Mouse (Mus musculus) erythroblast, embryonic 14.5 days (primary cell): ENCODE data around the gene Dop1b.

ENCODE experiments used
- GATA1 ChIP-seq: IDR thresholded peaks from 2 replicates; pipeline ENCODE4 v1.6.1; 2012; ENCODE audit warnings: low read length, inconsistent platforms, mixed read lengths
- TAL1 ChIP-seq: IDR thresholded peaks from 3 replicates; pipeline ENCODE4 v1.6.1; 2012; ENCODE audit warnings: low read length, inconsistent platforms, mixed read lengths

GRCm38 (mm10) chr16:93819325-93819696, 107.6 kb downstream of the Dop1b start:
- no peak for TF ChIP-seq GATA1
- TF ChIP-seq TAL1, result no peak
